Mouse (Mus musculus) spleen, adult 2 months (tissue): ENCODE results near the gene Arhgef33.

Source experiments
- CTCF ChIP-seq: fragments of 200-500 bp; IDR thresholded peaks from 2 replicates; pipeline ENCODE4 v1.5.1; 2011; ENCODE audit warnings: mild to moderate bottlenecking, inconsistent platforms; ENCODE audit not compliant: insufficient read depth, insufficient read length, insufficient replicate concordance; ENCODE audit errors: extremely low read depth
- POLR2A ChIP-seq: fragments of 200-500 bp; IDR thresholded peaks from 2 replicates; pipeline ENCODE4 v1.6.1; 2011; ENCODE audit warnings: low read depth, low read length, inconsistent platforms

GRCm38 (mm10) chr17:80385671-80386070 is 78.5 kb downstream of the Arhgef33 start:
- TF ChIP-seq CTCF = no peak
- no peak for TF ChIP-seq POLR2A
